Mouse (Mus musculus) CH12.LX (cell line): ENCODE measurements around the gene Zswim9. TPM values are rescaled to one million over a fixed set of nuclear protein-coding genes. Genes with fewer than 3 reads are reported as not detected.

Experiments
- DNase-seq: peaks from one replicate; pipeline ENCODE4 v3.0.0-alpha.2; 2013; ENCODE audit errors: extremely low read depth
- H3K27ac ChIP-seq: 2 replicates; pipeline ENCODE4 v1.5.1; 2012; ENCODE audit warnings: low read depth, mild to moderate bottlenecking, control low read depth, moderate library complexity; ENCODE audit not compliant: insufficient read depth
- H3K27me3 ChIP-seq: replicated peaks from 2 replicates; pipeline ENCODE3; 2012; ENCODE audit warnings: inconsistent platforms
- H3K36me3 ChIP-seq, 2 experiments: replicated peaks in 1 of 2; 2 replicates each; pipeline versions ENCODE3 to v1.6.1; 2012; ENCODE audit warnings: inconsistent platforms in 1 of 2, low read length in 1 of 2, mild to moderate bottlenecking in 1 of 2, mixed read lengths in 1 of 2, moderate library complexity in 1 of 2; ENCODE audit not compliant: control insufficient read depth in 1 of 2, insufficient read depth in 1 of 2
- H3K4me1 ChIP-seq, 2 experiments: 2 replicates each; pipeline ENCODE4 v1.6.1; 2012; ENCODE audit warnings: inconsistent platforms in 1 of 2, moderate library complexity in 1 of 2; ENCODE audit not compliant: insufficient read depth in 2 of 2, control insufficient read depth in 1 of 2
- H3K4me2 ChIP-seq: 2 replicates; pipeline ENCODE4 v1.6.1; 2012; ENCODE audit warnings: low read depth, mild to moderate bottlenecking, control low read depth; ENCODE audit not compliant: poor library complexity, insufficient read depth, severe bottlenecking
- H3K4me3 ChIP-seq, 3 experiments: fragments of 150-350 bp in 1 of 3; sonication (generic) in 1 of 3; replicated peaks in 1 of 3; 2 replicates each; pipeline versions ENCODE3 to v1.5.1; 2011 to 2012; ENCODE audit warnings: low read depth in 2 of 3, low read length in 2 of 3, mild to moderate bottlenecking in 2 of 3, moderate library complexity in 2 of 3, control low read depth in 1 of 3, improper control_type of control experiment in 1 of 3, inconsistent platforms in 1 of 3, mixed read lengths in 1 of 3; ENCODE audit not compliant: poor library complexity in 1 of 3
- H3K79me2 ChIP-seq: replicated peaks from 2 replicates; pipeline ENCODE4 v1.6.1; 2012; ENCODE audit warnings: mild to moderate bottlenecking, moderate library complexity; ENCODE audit not compliant: control insufficient read depth, poor library complexity, insufficient read depth, severe bottlenecking; ENCODE audit errors: extremely low read depth
- H3K9ac ChIP-seq: 2 replicates; pipeline ENCODE4 v1.6.1; 2012; ENCODE audit warnings: low read depth, mild to moderate bottlenecking, control low read depth, moderate library complexity; ENCODE audit not compliant: insufficient read depth
- H3K9me3 ChIP-seq: replicated peaks from 2 replicates; pipeline ENCODE3; 2012; ENCODE audit warnings: low read length, inconsistent platforms, mixed read lengths
- BHLHE40 ChIP-seq: IDR thresholded peaks from 2 replicates; pipeline ENCODE4 v1.6.1; 2011; ENCODE audit warnings: mild to moderate bottlenecking, low read depth, low read length, improper control_type of control experiment
- CHD2 ChIP-seq: IDR thresholded peaks from 2 replicates; pipeline ENCODE4 v1.6.1; 2011; ENCODE audit warnings: low read length, improper control_type of control experiment
- CTCF ChIP-seq, 2 experiments: IDR thresholded peaks in 1 of 2; conservative IDR thresholded peaks in 1 of 2; 2 replicates each; pipeline ENCODE4 v1.5.1; 2011 to 2012; ENCODE audit warnings: low read depth in 2 of 2, low read length in 2 of 2, improper control_type of control experiment in 1 of 2, inconsistent platforms in 1 of 2, mild to moderate bottlenecking in 1 of 2, moderate library complexity in 1 of 2
- E2F4 ChIP-seq: IDR thresholded peaks from 2 replicates; pipeline ENCODE4 v1.6.1; 2011; ENCODE audit warnings: low read depth, low read length, improper control_type of control experiment; ENCODE audit not compliant: insufficient replicate concordance
- ELF1 ChIP-seq: IDR thresholded peaks from 2 replicates; pipeline ENCODE4 v1.6.1; 2014; ENCODE audit warnings: low read depth, mild to moderate bottlenecking, inconsistent platforms, low read length, improper control_type of control experiment
- ETS1 ChIP-seq: conservative IDR thresholded peaks from 2 replicates; pipeline ENCODE4 v1.6.1; 2012; ENCODE audit warnings: low read depth, mild to moderate bottlenecking, inconsistent platforms, low read length, improper control_type of control experiment, moderate library complexity
- GABPA ChIP-seq: IDR thresholded peaks from 2 replicates; pipeline ENCODE4 v1.6.1; 2012; ENCODE audit warnings: low read depth, low read length, improper control_type of control experiment, inconsistent platforms; ENCODE audit not compliant: insufficient replicate concordance
- HCFC1 ChIP-seq: IDR thresholded peaks from 2 replicates; pipeline ENCODE4 v1.6.1; 2012; ENCODE audit warnings: low read depth, mild to moderate bottlenecking, inconsistent platforms, low read length, improper control_type of control experiment
- IRF4 ChIP-seq: IDR thresholded peaks from 2 replicates; pipeline ENCODE4 v1.6.1; 2014; ENCODE audit warnings: low read depth, mild to moderate bottlenecking, inconsistent platforms, low read length, improper control_type of control experiment
- JUN ChIP-seq: IDR thresholded peaks from 2 replicates; pipeline ENCODE4 v1.6.1; 2011; ENCODE audit warnings: low read depth, mild to moderate bottlenecking, low read length, improper control_type of control experiment, moderate library complexity; ENCODE audit not compliant: insufficient read depth
- JUND ChIP-seq: conservative IDR thresholded peaks from 2 replicates; pipeline ENCODE4 v1.6.1; 2011; ENCODE audit warnings: low read depth, low read length, improper control_type of control experiment
- KAT2A ChIP-seq: IDR thresholded peaks from 2 replicates; pipeline ENCODE4 v1.6.1; 2012; ENCODE audit warnings: low read length, improper control_type of control experiment, inconsistent platforms; ENCODE audit not compliant: insufficient replicate concordance
- MAFK ChIP-seq: IDR thresholded peaks from 2 replicates; pipeline ENCODE4 v1.6.1; 2011; ENCODE audit warnings: low read length, improper control_type of control experiment; ENCODE audit not compliant: insufficient replicate concordance
- MAX ChIP-seq: IDR thresholded peaks from 2 replicates; pipeline ENCODE4 v1.6.1; 2011; ENCODE audit warnings: low read length, improper control_type of control experiment
- MEF2A ChIP-seq: IDR thresholded peaks from 2 replicates; pipeline ENCODE4 v1.6.1; 2014; ENCODE audit warnings: low read depth, mild to moderate bottlenecking, inconsistent platforms, low read length, improper control_type of control experiment, borderline replicate concordance
- MYC ChIP-seq: IDR thresholded peaks from 2 replicates; pipeline ENCODE4 v1.6.1; 2011; ENCODE audit warnings: low read depth, mild to moderate bottlenecking, improper control_type of control experiment, low read length
- NELFE ChIP-seq: IDR thresholded peaks from 2 replicates; pipeline ENCODE4 v1.6.1; 2011; ENCODE audit warnings: low read depth, low read length, improper control_type of control experiment
- PAX5 ChIP-seq: IDR thresholded peaks from 2 replicates; pipeline ENCODE4 v1.6.1; 2012; ENCODE audit warnings: low read length, inconsistent platforms, mixed read lengths
- POLR2AphosphoS2 ChIP-seq: IDR thresholded peaks from 2 replicates; pipeline ENCODE4 v1.6.1; 2011; ENCODE audit warnings: low read depth, low read length, improper control_type of control experiment
- RAD21 ChIP-seq: IDR thresholded peaks from 2 replicates; pipeline ENCODE4 v1.6.1; 2011; ENCODE audit warnings: low read depth, mild to moderate bottlenecking, low read length, improper control_type of control experiment, moderate library complexity
- SIN3A ChIP-seq: IDR thresholded peaks from 2 replicates; pipeline ENCODE4 v1.6.1; 2012; ENCODE audit warnings: low read length, improper control_type of control experiment, inconsistent platforms
- SMC3 ChIP-seq: IDR thresholded peaks from 2 replicates; pipeline ENCODE4 v1.6.1; 2011; ENCODE audit warnings: low read depth, low read length, improper control_type of control experiment
- TBP ChIP-seq: conservative IDR thresholded peaks from 2 replicates; pipeline ENCODE4 v1.6.1; 2011; ENCODE audit warnings: low read depth, low read length, improper control_type of control experiment
- TCF12 ChIP-seq: IDR thresholded peaks from 2 replicates; pipeline ENCODE4 v1.6.1; 2014; ENCODE audit warnings: low read depth, mild to moderate bottlenecking, inconsistent platforms, low read length, improper control_type of control experiment
- UBTF ChIP-seq: IDR thresholded peaks from 2 replicates; pipeline ENCODE4 v1.6.1; 2012; ENCODE audit warnings: low read depth, mild to moderate bottlenecking, inconsistent platforms, low read length, improper control_type of control experiment, moderate library complexity
- USF2 ChIP-seq: conservative IDR thresholded peaks from 2 replicates; pipeline ENCODE4 v1.6.1; 2011; ENCODE audit warnings: low read depth, low read length, improper control_type of control experiment
- ZC3H11A ChIP-seq: IDR thresholded peaks from 2 replicates; pipeline ENCODE4 v1.6.1; 2012; ENCODE audit warnings: low read depth, mild to moderate bottlenecking, inconsistent platforms, low read length, improper control_type of control experiment
- ZMIZ1 ChIP-seq: IDR thresholded peaks from 2 replicates; pipeline ENCODE4 v1.6.1; 2012; ENCODE audit warnings: low read depth, mild to moderate bottlenecking, inconsistent platforms, low read length, improper control_type of control experiment
- dilution Hi-C: fragments of 300-500 bp; cut with MboI; formaldehyde crosslinking; loops from 2 replicates; pipeline ENCODE4 v1.14.3; 2020; ENCODE audit warnings: low sequenced_read_pairs; ENCODE audit not compliant: extremely low pct_unique_long_range_greater_than_20kb, extremely low pct_ligation_motif_present
- in situ Hi-C: fragments of 300-500 bp; cut with MboI; formaldehyde crosslinking; loops from 3 replicates; pipeline ENCODE4 v1.14.3; 2019; ENCODE audit warnings: low sequenced_read_pairs, low pct_ligation_motif_present, low pct_unique_long_range_greater_than_20kb, mixed read lengths
- polyA plus RNA-seq: library from polyadenylated mRNA; unstranded; fragments of >175 nt; gene quantifications from 2 replicates; pipeline ENCODE4 v1.2.1, GENCODE M21; 2012; ENCODE audit warnings: low read depth; ENCODE audit not compliant: insufficient read length
- total RNA-seq, 2 experiments: library from RNA; depleted of rRNA; stranded (reverse); fragments of 300-350 nt in 1 of 2; fragments of >200 nt in 1 of 2; gene quantifications; 2 replicates each; pipeline ENCODE4 v1.2.3; 2012 to 2014

The Zswim9 gene
- total and polyA plus RNA-seq, 3 experiments, result 1.3 to 5.5 (median 4.2) TPM

- H3K27ac ChIP-seq, result no peak overlapping the region
- H3K36me3 ChIP-seq, result peaks cover 90 to 98% of the 10 kb centered on the region in 2 experiments
- H3K4me1 ChIP-seq, result peaks cover 0 to 9% of the 10 kb centered on the region in 2 experiments; a peak in 2 of 4 replicates
- no peak overlapping the region for H3K4me3 ChIP-seq
- H3K27me3 ChIP-seq, result no peaks in the 10 kb centered on the region
- no peaks in the 10 kb centered on the region for H3K79me2 ChIP-seq
- no peaks in the 10 kb centered on the region for H3K9me3 ChIP-seq
- DNase-seq, result no peak
- dilution Hi-C loops, result no loop called here
- H3K4me2 ChIP-seq, result no peak overlapping the region
- TF ChIP-seq USF2 (no peak), NELFE (no peak), SMC3 (no peak), CHD2 (no peak), UBTF (no peak), E2F4 (no peak), MYC (no peak), HCFC1 (no peak), MAX (no peak), TCF12 (no peak), ZC3H11A (no peak), MEF2A (no peak), IRF4 (no peak), POLR2AphosphoS2 (no peak), ZMIZ1 (no peak), KAT2A (no peak), ETS1 (no peak), TBP (no peak), PAX5 (no peak)
- no peak overlapping the region for H3K9ac ChIP-seq
- in situ Hi-C loops, result loop anchor here (25.0 kb wide), 1 partner anchor 235 kb away; the partner anchor contains the start of gene Mzf1
These were observed 19.1 kb upstream of the Zswim9 start for GRCm38 (mm10) chr7:13297636-13298035.

- no peak overlapping the region for H3K4me2 ChIP-seq
- no peaks in the 10 kb centered on the region for H3K79me2 ChIP-seq
- H3K9me3 ChIP-seq, result no peaks in the 10 kb centered on the region
- no peak overlapping the region for H3K9ac ChIP-seq
- no peak overlapping the region for H3K4me3 ChIP-seq
- in situ Hi-C loops (loop anchor here (25.0 kb wide), 1 partner anchor 233 kb away; the partner anchor contains the start of gene Mzf1), dilution Hi-C loops (no loop called here)
- DNase-seq, result no peak
- peaks cover 90 to 98% of the 10 kb centered on the region in 2 experiments for H3K36me3 ChIP-seq
- no peak for TF ChIP-seq MYC
- TF ChIP-seq ZMIZ1, result no peak
- no peak for TF ChIP-seq MAFK
- TF ChIP-seq BHLHE40, result no peak
- no peak for TF ChIP-seq RAD21
- TF ChIP-seq GABPA, result no peak
- no peak for TF ChIP-seq TCF12
- no peak for TF ChIP-seq MAX
- TF ChIP-seq JUN, result no peak
- TF ChIP-seq IRF4, result no peak
- TF ChIP-seq MEF2A, result no peak
- no peak for TF ChIP-seq JUND
- no peak for TF ChIP-seq PAX5
- TF ChIP-seq NELFE, result no peak
- TF ChIP-seq USF2, result no peak
- TF ChIP-seq ELF1, result no peak
- TF ChIP-seq ETS1, result no peak
- TF ChIP-seq KAT2A, result no peak
- TF ChIP-seq SIN3A, result no peak
- no peak for TF ChIP-seq CTCF (conservative IDR thresholded peaks at IDR 0.05 in 1 of 2, IDR thresholded peaks at IDR 0.05 in 1 of 2; ENCODE audit: low read depth in 2 of 2, low read length in 2 of 2)
- H3K27ac ChIP-seq, result no peak overlapping the region
- H3K27me3 ChIP-seq, result no peaks in the 10 kb centered on the region
- H3K4me1 ChIP-seq, result no peaks in the 10 kb centered on the region
These were observed 16.7 kb upstream of the Zswim9 start for GRCm38 (mm10) chr7:13295256-13295655.
